Mouse (Mus musculus): ENCODE data around the gene Ywhag.

GRCm38 (mm10) chr5:135901354-135902095 lies 32.9 kb downstream of the Ywhag start:
- TF ChIP-seq POLR2A (IDR thresholded peaks at IDR 0.05; ENCODE audit: control insufficient read depth, extremely low read depth, insufficient read depth, low read length, poor library complexity) (no peak), CTCF (IDR thresholded peaks at IDR 0.05; ENCODE audit: borderline replicate concordance, control insufficient read depth, extremely low read depth, insufficient read depth, low read length, poor library complexity) (no peak)
